Mouse (Mus musculus): ENCODE measurements around the gene Gabrb1. TPM values are rescaled to one million over a fixed set of nuclear protein-coding genes. Genes with fewer than 3 reads are reported as not detected.
A peak's percentile ranks its signal among the peaks of the same experiment; 100 is the strongest.

Gabrb1 gene
- polyA plus RNA-seq, 1 experiment from 2014 or later = 24.8 TPM

DNA sequence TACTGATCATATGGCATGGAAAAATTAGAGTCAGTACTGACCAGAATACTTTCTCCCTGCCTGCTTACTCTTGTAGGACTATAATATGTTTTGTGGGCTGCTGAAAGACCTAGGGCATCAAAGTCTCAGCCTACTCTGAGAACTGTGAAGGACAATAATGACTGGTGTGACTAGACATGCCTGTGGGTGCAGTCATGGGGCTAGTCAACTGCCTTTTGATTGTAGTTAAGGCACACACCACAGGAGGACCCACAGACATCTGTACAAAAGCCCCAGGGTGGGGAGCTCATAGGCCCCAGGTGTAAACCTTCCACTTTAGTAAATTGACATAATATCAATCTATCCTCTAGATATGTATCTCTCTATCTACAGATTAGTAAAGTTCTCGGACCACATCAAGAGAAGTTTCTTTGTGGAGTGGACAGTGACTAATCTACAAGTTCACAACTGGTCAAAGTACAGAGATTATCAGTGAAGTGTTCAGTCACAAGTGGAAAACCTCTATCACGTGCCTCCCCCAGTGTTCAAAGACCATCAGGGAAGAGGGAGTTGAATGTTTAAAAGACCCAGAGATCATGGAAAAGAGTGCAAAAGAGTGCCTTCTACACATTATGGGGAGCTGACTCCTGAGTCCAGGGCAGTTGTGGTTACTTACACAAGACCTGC, 123.7 kb downstream of the Gabrb1 start:
- Histone ChIP-seq H3K9me3 (ENCODE audit: control insufficient read depth, low read length) (no peaks in the 10 kb centered on the region), H3K27ac (ENCODE audit: low read length) (no peak overlapping the region), H3K4me2 (ENCODE audit: low read length) (no peak overlapping the region), H3K27me3 (replicated peaks; ENCODE audit: control insufficient read depth, insufficient read depth, low read length) (no peaks in the 10 kb centered on the region), H3K4me1 (replicated peaks; ENCODE audit: control insufficient read depth, insufficient read depth, low read length) (no peaks in the 10 kb centered on the region), H3K4me3 (replicated peaks; ENCODE audit: low read length) (no peak overlapping the region), H3K36me3 (ENCODE audit: control insufficient read depth, insufficient read depth) (no peaks in the 10 kb centered on the region), H3K9ac (replicated peaks; ENCODE audit: low read depth, low read length) (no peak overlapping the region)
- no peak for ATAC-seq
- 89% methylated on average over 2 of the region's 2 CpGs for WGBS

- Histone ChIP-seq H3K9me3 (ENCODE audit: control insufficient read depth, low read length) (no peaks in the 10 kb centered on the region), H3K27me3 (replicated peaks; ENCODE audit: control insufficient read depth, insufficient read depth, low read length) (no peaks in the 10 kb centered on the region), H3K4me2 (ENCODE audit: low read length) (no peak overlapping the region), H3K4me3 (replicated peaks; ENCODE audit: low read length) (no peak overlapping the region), H3K9ac (replicated peaks; ENCODE audit: low read depth, low read length) (no peak overlapping the region), H3K36me3 (ENCODE audit: control insufficient read depth, insufficient read depth) (no peaks in the 10 kb centered on the region), H3K4me1 (replicated peaks; ENCODE audit: control insufficient read depth, insufficient read depth, low read length) (no peaks in the 10 kb centered on the region), H3K27ac (ENCODE audit: low read length) (no peak overlapping the region)
- WGBS = 58% methylated on average over 1 of the region's 1 CpGs
- ATAC-seq = no peak
Observed at GRCm38 (mm10) chr5:71822862-71823261, 164.9 kb downstream of the Gabrb1 start.

- no peaks in the 10 kb centered on the region for H3K9me3 ChIP-seq (ENCODE audit: control insufficient read depth, low read length)
- ATAC-seq = peak; percentile 62
Observed at GRCm38 (mm10) chr5:71828342-71828741, 170.4 kb downstream of the Gabrb1 start.

DNA sequence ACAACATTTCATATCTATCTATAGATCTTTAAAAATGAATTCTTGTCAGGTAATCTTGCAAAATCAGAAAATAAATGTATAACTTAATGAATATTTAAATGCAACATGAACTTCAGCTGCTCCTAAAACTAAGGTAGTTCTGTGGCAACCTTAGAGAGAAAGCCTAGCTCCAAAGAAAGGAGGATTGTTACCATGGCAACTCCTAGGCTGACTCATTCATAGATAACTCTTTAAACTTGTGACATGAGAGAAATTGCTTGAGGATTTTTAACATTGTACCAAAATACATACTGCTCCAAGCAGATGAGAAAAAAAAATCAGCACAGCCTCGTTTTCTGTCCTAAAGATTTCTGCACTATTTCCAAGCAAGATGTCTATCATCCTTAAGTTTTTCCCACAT, 171.1 kb downstream of the Gabrb1 start:
- H3K27me3 ChIP-seq (replicated peaks; ENCODE audit: control insufficient read depth, insufficient read depth, low read length) = no peaks in the 10 kb centered on the region
- no peaks in the 10 kb centered on the region for H3K4me1 ChIP-seq (replicated peaks; ENCODE audit: control insufficient read depth, insufficient read depth, low read length)
- WGBS = 61% methylated on average over 1 of the region's 1 CpGs
- no peak overlapping the region for H3K9ac ChIP-seq (replicated peaks; ENCODE audit: low read depth, low read length)
- no peaks in the 10 kb centered on the region for H3K36me3 ChIP-seq (ENCODE audit: control insufficient read depth, insufficient read depth)
- H3K4me2 ChIP-seq (ENCODE audit: low read length) = no peak overlapping the region
- no peak overlapping the region for H3K4me3 ChIP-seq (replicated peaks; ENCODE audit: low read length)
- no peaks in the 10 kb centered on the region for H3K9me3 ChIP-seq (ENCODE audit: control insufficient read depth, low read length)
- no peak overlapping the region for H3K27ac ChIP-seq (ENCODE audit: low read length)
- ATAC-seq = peak; percentile 76

More at GRCm38 (mm10) chr5:71828342-71828741, 170.4 kb downstream of the Gabrb1 start:
- Histone ChIP-seq H3K4me2 (ENCODE audit: low read length) (no peak overlapping the region), H3K4me3 (replicated peaks; ENCODE audit: low read length) (no peak overlapping the region), H3K9ac (replicated peaks; ENCODE audit: low read depth, low read length) (no peak overlapping the region), H3K27me3 (replicated peaks; ENCODE audit: control insufficient read depth, insufficient read depth, low read length) (no peaks in the 10 kb centered on the region), H3K4me1 (replicated peaks; ENCODE audit: control insufficient read depth, insufficient read depth, low read length) (no peaks in the 10 kb centered on the region), H3K36me3 (ENCODE audit: control insufficient read depth, insufficient read depth) (no peaks in the 10 kb centered on the region), H3K27ac (ENCODE audit: low read length) (no peak overlapping the region)

- Histone ChIP-seq H3K36me3 (ENCODE audit: control insufficient read depth, insufficient read depth) (no peaks in the 10 kb centered on the region), H3K4me2 (ENCODE audit: low read length) (no peak overlapping the region)
Observed at GRCm38 (mm10) chr5:71830342-71830741, 172.4 kb downstream of the Gabrb1 start.

DNA sequence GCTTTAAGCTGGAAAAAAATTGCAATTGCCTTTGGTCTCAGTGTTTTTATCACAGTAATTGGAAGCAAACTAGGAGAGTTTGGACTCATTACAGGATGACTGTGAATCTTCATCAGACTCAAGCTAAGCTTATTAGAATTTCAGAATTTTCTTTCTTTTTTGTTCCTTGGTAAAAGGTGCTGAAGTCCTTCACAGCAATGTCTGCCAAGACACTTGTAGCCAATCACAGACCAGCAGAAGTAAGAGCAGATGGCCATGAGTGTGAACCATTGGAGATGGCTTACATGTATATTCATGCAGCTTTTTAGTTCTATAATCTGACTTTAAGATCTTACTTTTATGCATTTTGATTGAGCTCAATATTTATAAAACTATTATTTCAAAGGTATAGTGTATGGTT, 184.3 kb downstream of the Gabrb1 start:
- ATAC-seq = peak; percentile 64; the same call in 1 of the 2 replicates

More at GRCm38 (mm10) chr5:71830342-71830741, 172.4 kb downstream of the Gabrb1 start:
- WGBS = 94% methylated on average over 2 of the region's 2 CpGs
- Histone ChIP-seq H3K4me1 (replicated peaks; ENCODE audit: control insufficient read depth, insufficient read depth, low read length) (no peaks in the 10 kb centered on the region), H3K9me3 (ENCODE audit: control insufficient read depth, low read length) (no peaks in the 10 kb centered on the region), H3K9ac (replicated peaks; ENCODE audit: low read depth, low read length) (no peak overlapping the region), H3K27me3 (replicated peaks; ENCODE audit: control insufficient read depth, insufficient read depth, low read length) (no peaks in the 10 kb centered on the region), H3K27ac (ENCODE audit: low read length) (no peak overlapping the region), H3K4me3 (replicated peaks; ENCODE audit: low read length) (no peak overlapping the region)
- no peak for ATAC-seq

GRCm38 (mm10) chr5:71898214-71898613, 240.3 kb downstream of the Gabrb1 start:
- H3K9ac ChIP-seq (replicated peaks; ENCODE audit: low read depth, low read length) = no peak overlapping the region
- WGBS = 94% methylated on average over 2 of the region's 2 CpGs
- no peaks in the 10 kb centered on the region for H3K9me3 ChIP-seq (ENCODE audit: control insufficient read depth, low read length)
- H3K4me3 ChIP-seq (replicated peaks; ENCODE audit: low read length) = no peak overlapping the region
- ATAC-seq = no peak
- H3K4me2 ChIP-seq (ENCODE audit: low read length) = no peak overlapping the region
- H3K36me3 ChIP-seq (ENCODE audit: control insufficient read depth, insufficient read depth) = no peaks in the 10 kb centered on the region
- no peak overlapping the region for H3K27ac ChIP-seq (ENCODE audit: low read length)
- no peaks in the 10 kb centered on the region for H3K4me1 ChIP-seq (replicated peaks; ENCODE audit: control insufficient read depth, insufficient read depth, low read length)
- H3K27me3 ChIP-seq (replicated peaks; ENCODE audit: control insufficient read depth, insufficient read depth, low read length) = no peaks in the 10 kb centered on the region

More for the DNA sequence above, 184.3 kb downstream of the Gabrb1 start:
- H3K9ac ChIP-seq (replicated peaks; ENCODE audit: low read depth, low read length) = no peak overlapping the region
- no peaks in the 10 kb centered on the region for H3K4me1 ChIP-seq (replicated peaks; ENCODE audit: control insufficient read depth, insufficient read depth, low read length)
- no peak overlapping the region for H3K4me2 ChIP-seq (ENCODE audit: low read length)
- H3K27me3 ChIP-seq (replicated peaks; ENCODE audit: control insufficient read depth, insufficient read depth, low read length) = no peaks in the 10 kb centered on the region
- H3K4me3 ChIP-seq (replicated peaks; ENCODE audit: low read length) = no peak overlapping the region
- H3K27ac ChIP-seq (ENCODE audit: low read length) = no peak overlapping the region
- no peaks in the 10 kb centered on the region for H3K9me3 ChIP-seq (ENCODE audit: control insufficient read depth, low read length)
- no peaks in the 10 kb centered on the region for H3K36me3 ChIP-seq (ENCODE audit: control insufficient read depth, insufficient read depth)

GRCm38 (mm10) chr5:71903399-71903798, 245.5 kb downstream of the Gabrb1 start:
- Histone ChIP-seq H3K36me3 (ENCODE audit: control insufficient read depth, insufficient read depth) (no peaks in the 10 kb centered on the region), H3K9me3 (ENCODE audit: control insufficient read depth, low read length) (no peaks in the 10 kb centered on the region), H3K4me2 (ENCODE audit: low read length) (no peak overlapping the region), H3K4me1 (replicated peaks; ENCODE audit: control insufficient read depth, insufficient read depth, low read length) (no peaks in the 10 kb centered on the region), H3K4me3 (replicated peaks; ENCODE audit: low read length) (no peak overlapping the region), H3K27me3 (replicated peaks; ENCODE audit: control insufficient read depth, insufficient read depth, low read length) (no peaks in the 10 kb centered on the region), H3K9ac (replicated peaks; ENCODE audit: low read depth, low read length) (no peak overlapping the region), H3K27ac (ENCODE audit: low read length) (no peak overlapping the region)
- WGBS = 92% methylated on average over 7 of the region's 7 CpGs
- no peak for ATAC-seq

- Histone ChIP-seq H3K4me2 (ENCODE audit: low read length) (no peak overlapping the region), H3K27me3 (replicated peaks; ENCODE audit: control insufficient read depth, insufficient read depth, low read length) (no peaks in the 10 kb centered on the region), H3K4me1 (replicated peaks; ENCODE audit: control insufficient read depth, insufficient read depth, low read length) (no peaks in the 10 kb centered on the region), H3K9me3 (ENCODE audit: control insufficient read depth, low read length) (no peaks in the 10 kb centered on the region), H3K27ac (ENCODE audit: low read length) (no peak overlapping the region), H3K36me3 (ENCODE audit: control insufficient read depth, insufficient read depth) (no peaks in the 10 kb centered on the region), H3K9ac (replicated peaks; ENCODE audit: low read depth, low read length) (no peak overlapping the region), H3K4me3 (replicated peaks; ENCODE audit: low read length) (no peak overlapping the region)
- WGBS = 76% methylated on average over 1 of the region's 1 CpGs
- no peak for ATAC-seq
Observed at GRCm38 (mm10) chr5:71914028-71914427, 256.1 kb downstream of the Gabrb1 start.

DNA sequence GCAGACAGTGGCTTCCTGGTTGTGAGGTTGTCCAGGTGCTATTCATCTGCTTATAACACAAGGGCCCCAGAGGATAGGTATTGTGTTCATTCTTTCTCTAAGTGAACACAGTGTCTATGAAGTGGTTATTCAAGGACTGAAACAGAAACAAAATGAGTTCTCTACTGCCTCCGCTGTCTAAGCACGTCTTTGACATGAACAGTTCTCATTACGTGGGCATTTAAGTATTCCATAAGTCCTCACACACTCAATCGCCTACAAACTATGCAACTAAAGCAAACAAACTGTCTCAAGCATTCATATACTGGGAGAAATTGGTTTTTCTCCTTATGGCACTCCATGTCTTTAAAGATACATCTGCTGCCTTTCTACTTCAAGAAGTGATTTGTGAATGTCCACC, 257.8 kb downstream of the Gabrb1 start:
- ATAC-seq = no peak
- H3K4me2 ChIP-seq (ENCODE audit: low read length) = no peak overlapping the region
- H3K27me3 ChIP-seq (replicated peaks; ENCODE audit: control insufficient read depth, insufficient read depth, low read length) = no peaks in the 10 kb centered on the region
- H3K9ac ChIP-seq (replicated peaks; ENCODE audit: low read depth, low read length) = no peak overlapping the region
- no peak overlapping the region for H3K27ac ChIP-seq (ENCODE audit: low read length)
- no peak overlapping the region for H3K4me3 ChIP-seq (replicated peaks; ENCODE audit: low read length)
- H3K9me3 ChIP-seq (ENCODE audit: control insufficient read depth, low read length) = no peaks in the 10 kb centered on the region
- 89% methylated on average over 4 of the region's 4 CpGs for WGBS
- H3K36me3 ChIP-seq (ENCODE audit: control insufficient read depth, insufficient read depth) = no peaks in the 10 kb centered on the region
- H3K4me1 ChIP-seq (replicated peaks; ENCODE audit: control insufficient read depth, insufficient read depth, low read length) = no peaks in the 10 kb centered on the region
